Mouse (Mus musculus) erythroid progenitor cell, adult 5-6 weeks (primary cell): ENCODE measurements around the gene Atad3a. TPM values are rescaled to one million over a fixed set of nuclear protein-coding genes. Genes with fewer than 3 reads are reported as not detected.
"Not testable (repeated sequence)": the region's sequence is repeated elsewhere in the genome, so short reads cannot be mapped to it uniquely, and the experiment has no call there.

Experiments used
- ATAC-seq: replicated peaks from 2 replicates; pipeline ENCODE4 v1.8.0; 2016; ENCODE audit warnings: moderate number of reproducible peaks, mild to moderate bottlenecking, moderate TSS enrichment, inconsistent platforms; ENCODE audit not compliant: poor library complexity, low FRiP score, severe bottlenecking
- total RNA-seq, 2 experiments: library from RNA; stranded (forward) in 1 of 2; stranded (reverse) in 1 of 2; fragments of 150-400 nt in 1 of 2; fragments of 186-747, 209-891 nt in 1 of 2; gene quantifications; 2 replicates each; pipeline versions ENCODE4 v1.2.3 to v1.2.4; 2015 to 2017; ENCODE audit warnings: low replicate concordance in 2 of 2

Gene Atad3a
- total RNA-seq, 2 experiments from 2014 or later, result 0.84 to 5.1 TPM

- no peak for ATAC-seq
These were observed 16.4 kb downstream of the Atad3a start for GRCm38 (mm10) chr4:155744474-155744873.

- ATAC-seq, result no peak
These were observed 18.2 kb downstream of the Atad3a start for GRCm38 (mm10) chr4:155742684-155743083.

GRCm38 (mm10) chr4:155740681-155741080, 20.2 kb downstream of the Atad3a start:
- not testable (repeated sequence) for ATAC-seq

DNA sequence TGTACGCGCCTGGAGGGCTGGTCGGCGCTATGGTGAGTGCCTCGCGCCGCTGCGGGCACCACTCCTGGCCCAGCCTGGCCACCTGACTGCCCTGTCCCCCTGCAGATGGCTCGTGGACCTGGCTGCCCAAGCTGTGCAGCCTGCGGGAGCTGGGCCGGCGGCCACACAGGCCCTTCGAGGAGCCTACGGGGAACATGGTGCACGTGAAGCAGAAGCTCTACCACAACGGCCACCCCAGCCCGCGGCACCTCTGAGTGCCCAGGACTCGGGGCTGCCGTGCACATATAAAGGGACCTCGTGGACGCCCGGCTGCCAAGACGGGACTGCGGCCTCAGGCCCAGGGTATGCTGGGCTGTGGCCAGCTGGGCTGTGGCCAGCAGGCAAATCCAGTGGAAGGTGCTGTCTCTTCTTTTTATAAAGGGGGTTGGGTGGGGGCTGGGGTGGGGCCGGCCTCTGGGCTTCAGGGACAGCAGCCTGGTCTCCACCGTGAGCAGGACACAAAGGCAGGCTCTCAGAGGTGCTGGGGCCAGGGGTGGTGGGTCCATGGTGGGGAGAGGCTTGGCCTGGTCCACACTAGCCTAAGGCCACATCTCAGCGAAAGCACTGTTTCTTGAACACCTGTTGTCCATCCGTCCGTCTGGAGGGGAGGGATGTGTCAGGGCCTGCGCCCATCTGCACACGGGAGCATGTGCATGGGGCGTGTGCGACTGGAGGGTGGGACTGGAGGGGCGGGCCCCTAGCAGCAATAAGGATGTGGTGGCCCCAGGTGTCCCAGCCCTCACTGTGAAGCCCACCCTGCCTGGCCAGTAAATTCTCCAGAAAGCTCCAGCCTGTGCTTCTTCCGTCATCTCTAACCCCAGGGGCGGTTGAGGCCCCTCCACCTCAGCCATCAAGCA, 20.9 kb downstream of the Atad3a start:
- ATAC-seq, result no peak

DNA sequence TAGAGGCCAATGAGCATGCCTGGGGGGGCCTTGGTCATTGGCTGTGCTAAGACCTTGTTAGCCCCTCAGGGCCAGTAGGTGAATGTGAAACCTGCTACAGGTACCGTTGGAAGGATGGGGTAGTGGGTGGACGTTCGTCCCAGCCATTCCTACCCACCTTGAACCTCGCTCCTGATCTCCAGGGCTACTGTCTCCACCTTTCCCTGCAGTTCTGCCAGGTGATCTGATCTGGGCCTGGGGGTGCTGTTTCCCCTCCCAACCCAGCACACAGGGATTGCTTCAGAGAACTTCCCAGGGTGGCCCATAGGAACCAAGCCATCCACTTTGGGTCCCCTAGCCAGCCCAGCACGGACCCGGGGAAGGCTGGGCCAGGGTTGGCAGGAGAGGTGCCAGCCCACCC, 21.7 kb downstream of the Atad3a start:
- no peak for ATAC-seq

- no peak for ATAC-seq
These were observed 22.6 kb downstream of the Atad3a start for GRCm38 (mm10) chr4:155738262-155738661.

GRCm38 (mm10) chr4:155736421-155736820, 24.5 kb downstream of the Atad3a start:
- no peak for ATAC-seq

GRCm38 (mm10) chr4:155735788-155736187, 25.1 kb downstream of the Atad3a start:
- ATAC-seq, result no peak

DNA sequence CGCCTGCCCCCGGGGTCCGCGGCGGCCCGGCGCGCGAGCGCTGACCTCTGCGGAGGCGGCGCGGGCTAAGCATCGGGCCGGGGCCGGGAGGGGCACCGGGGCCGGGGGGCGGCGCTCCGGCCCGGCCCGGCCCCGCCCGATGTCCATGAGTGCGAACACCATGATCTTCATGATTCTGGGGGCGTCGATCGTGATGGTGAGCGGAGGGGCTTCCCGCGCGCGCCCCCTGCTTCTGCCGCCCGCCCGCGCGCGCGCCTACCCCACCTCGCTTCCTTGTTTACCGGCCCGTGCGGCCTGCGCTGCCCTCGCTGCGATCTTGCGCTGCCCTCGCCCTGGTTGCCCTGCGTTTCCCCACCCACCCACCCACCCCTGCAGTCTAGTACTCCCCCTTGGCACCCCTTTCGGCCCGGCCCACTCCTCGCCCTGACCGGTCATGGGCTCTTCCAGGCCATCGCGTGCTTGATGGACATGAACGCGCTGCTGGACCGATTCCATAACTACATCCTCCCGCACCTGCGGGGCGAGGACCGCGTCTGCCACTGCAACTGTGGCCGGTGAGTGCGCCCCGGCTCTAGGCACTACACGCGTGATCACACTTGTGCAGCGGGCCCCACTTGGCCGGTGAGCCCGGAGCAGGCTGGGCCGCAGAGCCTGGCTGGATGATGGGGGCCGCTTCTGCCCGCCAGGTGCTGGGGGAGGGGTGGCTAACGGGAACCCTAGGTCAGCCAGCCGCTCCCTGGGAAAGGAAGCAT, 25.8 kb downstream of the Atad3a start:
- ATAC-seq, result no peak

GRCm38 (mm10) chr4:155734350-155734941, 26.4 kb downstream of the Atad3a start, which contains the start of gene Tmem240:
Gene Tmem240 (plus strand): TSS chr4:155734800.
- ATAC-seq, result peak; percentile 89

DNA sequence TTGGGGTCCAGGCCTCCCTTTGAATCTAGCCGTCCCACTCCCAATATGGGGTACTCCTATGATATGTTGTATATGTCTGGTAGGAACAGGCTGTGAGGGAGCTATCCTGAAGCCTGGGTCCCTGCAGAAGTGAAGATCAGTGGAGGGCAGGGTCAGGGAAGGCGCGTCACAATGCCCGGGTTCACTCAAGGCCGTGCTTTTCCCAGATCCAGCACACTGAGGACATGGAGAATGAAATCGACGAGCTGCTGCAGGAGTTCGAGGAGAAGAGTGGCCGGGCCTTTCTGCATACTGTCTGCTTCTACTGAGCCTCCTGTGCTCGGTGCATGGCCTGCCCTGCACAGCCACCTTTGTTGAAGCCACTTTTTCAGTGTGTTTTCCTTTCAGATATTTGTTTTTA, 27.6 kb downstream of the Atad3a start:
- ATAC-seq, result no peak

- no peak for ATAC-seq
These were observed 32.9 kb downstream of the Atad3a start for GRCm38 (mm10) chr4:155727993-155728392.

GRCm38 (mm10) chr4:155721668-155722083, 39.2 kb downstream of the Atad3a start:
- ATAC-seq, result 0 out of 2 replicates have a peak, but pooled peaks have one; percentile 55

DNA sequence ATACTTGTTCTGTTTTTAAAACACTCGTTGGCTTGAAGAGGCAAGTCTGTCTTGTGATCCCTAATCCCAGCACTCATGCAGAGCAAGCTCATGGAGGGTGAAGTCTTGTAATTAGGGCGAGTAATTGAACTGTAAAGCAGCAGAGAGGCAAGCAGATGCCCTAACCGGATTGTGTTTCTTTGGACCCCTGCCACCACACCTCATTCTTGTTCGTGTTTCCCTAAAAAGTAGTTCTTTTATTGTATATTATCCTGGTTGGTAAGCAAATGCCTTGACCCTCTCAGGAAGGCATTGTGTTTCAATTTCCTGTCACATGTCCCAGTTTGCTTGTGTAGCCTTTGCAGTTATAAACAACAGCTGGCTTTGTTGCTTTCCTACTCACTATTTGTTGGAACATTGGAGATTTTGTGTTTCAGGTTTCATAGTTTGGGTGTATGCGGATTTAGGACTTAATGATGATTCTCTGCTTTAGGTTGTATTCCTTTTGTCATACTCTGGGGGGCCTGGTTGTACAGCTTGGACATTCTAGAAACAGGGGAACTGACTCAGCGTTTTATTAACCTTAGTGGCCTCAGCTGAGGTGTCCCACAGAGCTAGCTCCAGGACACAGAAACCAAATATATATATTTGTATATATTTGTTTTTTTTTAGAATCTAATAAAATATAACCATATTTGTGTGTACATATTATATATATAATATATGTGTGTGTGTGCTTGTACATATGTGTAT, 50.2 kb downstream of the Atad3a start:
- ATAC-seq, result no peak

GRCm38 (mm10) chr4:155708988-155709387, 51.9 kb downstream of the Atad3a start:
- ATAC-seq, result no peak

DNA sequence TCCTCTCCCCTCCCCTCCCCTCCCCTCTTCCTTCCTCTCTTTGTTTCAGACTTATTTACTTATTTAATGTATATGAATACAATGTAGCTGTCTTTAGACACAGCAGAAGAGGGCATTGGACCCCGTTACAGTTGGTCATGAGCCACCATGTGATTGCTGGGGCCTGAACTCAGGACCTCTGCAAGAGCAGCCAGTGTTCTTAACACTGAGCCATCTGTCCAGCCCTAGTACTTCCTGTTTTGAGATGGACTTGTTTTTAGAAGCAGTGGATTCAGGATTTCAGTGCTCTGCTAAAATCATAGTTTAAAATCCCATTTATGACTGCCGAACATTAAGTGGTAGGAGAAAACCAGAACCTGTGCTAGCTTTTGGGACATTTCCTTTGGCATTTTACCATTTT, 52.3 kb downstream of the Atad3a start:
- ATAC-seq, result no peak

DNA sequence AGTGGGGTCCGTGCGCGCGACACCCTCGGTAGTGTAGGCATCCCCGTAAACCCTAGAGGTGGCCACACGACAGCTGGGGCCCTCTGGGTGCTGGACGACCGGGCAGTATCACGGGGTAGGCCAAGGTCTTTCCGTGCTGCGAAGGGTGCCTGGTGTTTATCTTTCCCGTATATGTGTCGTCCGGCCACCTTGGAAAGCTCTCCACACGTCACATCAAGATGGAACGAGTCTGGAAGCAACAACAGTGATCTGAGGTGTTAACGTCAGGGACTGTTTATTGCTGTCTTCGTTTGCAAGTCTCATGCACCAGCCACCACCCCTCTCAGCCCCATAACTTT, 55.3 kb downstream of the Atad3a start:
- peak; percentile 61 for ATAC-seq

DNA sequence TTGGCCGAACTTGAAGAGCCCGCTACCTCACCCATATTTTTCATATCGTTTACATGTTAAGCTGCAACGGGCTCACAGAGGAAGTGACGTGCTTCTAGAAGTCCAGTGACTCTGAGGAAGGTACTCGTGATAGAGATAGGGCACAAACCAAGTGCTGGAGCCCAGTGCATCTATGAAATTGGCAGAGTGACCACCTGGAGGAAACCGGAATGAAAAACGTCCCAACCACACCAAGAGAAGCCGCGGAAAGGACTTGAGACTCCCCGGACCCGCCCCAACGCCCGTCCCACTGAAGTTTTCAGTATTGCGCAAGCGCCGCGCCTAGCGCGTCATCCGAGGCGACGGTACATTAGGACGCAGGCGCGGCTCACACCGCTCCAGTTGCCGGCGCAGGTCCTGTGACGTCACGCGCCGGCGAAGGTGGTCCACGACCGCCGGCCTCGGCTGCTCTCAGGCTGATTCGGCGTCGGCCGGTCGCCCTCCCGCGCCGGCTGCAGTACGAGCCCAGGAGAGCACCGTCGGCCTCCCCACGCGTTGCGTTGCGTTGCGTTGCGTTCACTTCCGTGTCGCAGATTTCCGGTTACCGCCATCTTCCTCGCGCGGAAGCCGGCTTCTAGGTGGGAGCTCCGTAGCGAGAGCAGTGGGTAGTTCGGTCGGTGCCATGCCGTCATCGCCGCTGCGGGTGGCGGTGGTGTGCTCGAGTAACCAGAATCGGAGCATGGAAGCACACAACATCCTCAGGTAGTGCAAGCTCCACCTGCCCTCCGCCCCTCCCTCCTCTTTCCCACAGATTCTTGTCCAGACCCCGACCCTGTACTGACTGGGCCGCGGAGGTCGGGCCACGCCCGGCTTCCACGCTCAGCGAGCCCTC, 55.9 kb downstream of the Atad3a start, which contains the start of gene Ssu72:
Gene Ssu72 (plus strand): TSS at position 80 of the 871 bp plus-strand sequence.
- ATAC-seq, result peak; percentile 92

GRCm38 (mm10) chr4:155703425-155703929, 57.4 kb downstream of the Atad3a start:
- no peak for ATAC-seq
